Mouse (Mus musculus) thymus, postnatal 36 days (tissue): ENCODE data around the gene Osgin1.

Source experiments
- DNase-seq, 2 experiments: peaks; one replicate each; pipeline ENCODE4 v3.0.0; 2022; ENCODE audit warnings: mixed read lengths in 2 of 2

Gene Osgin1

DNA sequence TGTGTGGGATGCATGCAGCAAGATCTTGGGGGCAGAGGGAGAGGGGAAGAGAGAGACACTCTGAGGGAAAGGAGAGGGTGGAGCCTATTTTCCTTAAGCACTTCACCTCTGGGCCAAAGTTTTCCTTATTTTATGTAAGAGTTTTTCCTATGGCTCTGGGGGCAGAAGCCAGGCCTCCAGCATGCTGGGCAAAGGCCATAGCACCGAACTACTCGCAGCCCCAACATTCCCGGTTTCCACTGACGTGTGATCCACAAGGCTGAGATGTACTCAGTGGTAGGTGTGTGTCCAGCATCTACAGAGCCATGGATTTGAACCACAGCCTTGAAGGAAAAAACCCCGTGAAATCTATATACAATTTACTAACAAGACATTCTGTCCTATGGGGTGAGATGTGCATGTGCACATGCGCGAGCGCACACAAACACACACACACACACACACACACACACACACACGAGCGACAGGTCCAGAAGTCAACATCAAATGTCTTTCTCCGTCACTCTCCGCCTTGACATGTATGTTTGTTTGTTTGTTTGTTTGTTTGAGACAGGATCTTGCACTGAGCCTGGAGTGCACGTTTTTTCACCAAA is at the start of gene Osgin1:
Osgin1 (plus strand) TSS at position 543 of the 593 bp plus-strand sequence.
- DNase-seq = no peak

DNA sequence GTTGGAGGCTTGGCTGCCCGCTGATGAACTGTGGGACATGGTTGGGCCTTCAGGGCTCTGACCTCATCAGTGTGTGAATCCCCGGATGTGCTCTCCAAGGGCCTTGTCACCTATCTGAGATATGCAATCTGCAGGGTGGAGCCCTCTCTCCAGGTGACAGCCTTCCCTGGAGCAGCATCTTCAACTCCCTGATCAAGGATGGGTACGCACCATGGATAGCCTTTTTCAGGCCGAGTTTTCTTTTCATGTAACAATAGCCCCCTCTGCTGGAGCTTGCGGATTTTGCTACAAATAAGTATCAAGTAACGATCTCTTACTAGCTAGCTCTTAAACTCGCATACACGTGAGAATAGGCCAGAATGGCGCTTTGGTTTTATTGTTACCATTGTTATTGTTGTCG is 49.4 kb upstream of the Osgin1 start:
- peak; percentile 22 to 38 for DNase-seq

DNA sequence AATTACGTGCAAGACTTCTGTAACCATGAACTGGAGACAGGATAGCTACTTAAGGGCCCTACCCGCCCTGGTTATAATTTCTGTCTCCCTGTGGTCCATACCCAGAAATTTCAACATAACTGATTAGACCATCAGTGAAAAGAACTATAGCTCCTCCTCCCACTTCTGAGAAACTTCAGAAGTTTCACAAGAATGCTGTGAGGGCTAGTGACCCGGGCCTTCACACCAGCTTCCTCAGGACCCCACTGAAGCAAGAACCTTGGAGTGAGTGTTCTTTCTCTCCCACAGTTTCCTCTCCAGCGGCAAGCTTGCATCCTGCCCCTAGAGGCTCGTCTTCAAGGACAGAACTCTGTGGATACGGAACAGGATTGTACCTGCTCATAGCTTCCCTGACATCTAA is 48.1 kb upstream of the Osgin1 start:
- no peak for DNase-seq

DNA sequence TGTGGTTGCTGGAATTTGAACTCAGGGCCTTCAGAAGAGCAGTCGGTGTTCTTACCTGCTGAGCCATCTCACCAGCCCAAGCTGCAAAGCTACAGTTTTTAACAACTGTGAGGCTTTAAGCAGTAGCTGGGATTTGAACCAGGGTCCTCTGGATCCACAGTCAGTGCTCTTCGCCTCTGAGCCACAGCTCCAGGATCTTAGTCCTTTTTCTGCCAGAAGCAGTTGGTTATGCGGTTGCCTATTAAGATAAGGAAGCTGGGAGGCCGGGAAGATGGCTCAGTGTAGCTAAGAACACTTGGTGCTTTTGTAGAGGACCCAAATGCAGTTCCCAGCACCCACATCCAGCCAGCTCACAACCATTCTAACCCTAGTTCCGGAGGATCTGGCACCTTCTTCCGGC is 46.9 kb upstream of the Osgin1 start:
- DNase-seq = no peak

DNA sequence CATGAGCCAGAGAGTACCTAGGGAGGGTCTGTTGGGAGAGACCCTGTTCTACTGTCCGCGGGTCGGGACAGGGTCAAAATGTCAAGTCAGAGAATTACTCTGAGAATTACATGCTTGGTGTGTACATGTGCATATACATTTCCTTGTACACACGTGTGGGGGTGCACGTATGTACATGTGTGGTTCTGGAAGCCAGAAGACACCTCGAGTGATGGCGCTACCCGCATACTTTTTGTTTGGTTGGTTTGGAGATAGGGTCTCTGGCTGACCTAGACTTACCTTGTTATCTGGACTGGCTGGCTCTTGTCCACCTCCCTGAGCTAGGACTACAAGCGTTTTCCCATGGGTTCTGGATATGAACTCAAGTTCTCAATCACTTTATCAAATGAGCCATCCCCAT is 39.8 kb upstream of the Osgin1 start:
- DNase-seq = no peak

DNA sequence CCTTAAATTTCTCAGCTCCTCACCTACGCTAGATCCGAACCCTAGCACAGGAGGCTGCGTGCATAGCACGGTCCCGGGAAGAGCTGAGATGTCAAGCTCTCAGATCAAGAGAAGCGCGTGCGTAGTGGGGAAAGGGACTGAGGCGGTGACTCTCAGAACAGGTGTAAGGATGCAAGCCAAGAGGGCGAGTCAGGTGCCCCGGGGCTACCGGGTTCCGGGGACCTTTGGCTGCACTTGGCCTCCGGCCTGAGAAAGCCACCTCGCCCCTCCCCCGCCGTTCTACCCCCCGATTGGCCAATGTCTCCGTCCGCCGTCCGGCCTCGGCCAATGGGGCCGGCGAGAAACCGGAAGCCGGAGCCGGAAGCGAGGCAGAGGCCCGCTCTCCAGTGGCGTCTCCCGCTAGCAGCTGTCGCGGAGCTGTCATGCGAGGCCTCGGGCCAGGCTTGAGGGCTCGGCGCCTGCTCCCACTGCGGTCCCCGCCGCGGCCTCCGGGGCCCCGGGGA is 39.3 kb upstream of the Osgin1 start, which contains the start of gene Mlycd:
Mlycd (plus strand) TSS at position 355 of the 503 bp plus-strand sequence.
- peak; percentile 88 to 91 for DNase-seq

DNA sequence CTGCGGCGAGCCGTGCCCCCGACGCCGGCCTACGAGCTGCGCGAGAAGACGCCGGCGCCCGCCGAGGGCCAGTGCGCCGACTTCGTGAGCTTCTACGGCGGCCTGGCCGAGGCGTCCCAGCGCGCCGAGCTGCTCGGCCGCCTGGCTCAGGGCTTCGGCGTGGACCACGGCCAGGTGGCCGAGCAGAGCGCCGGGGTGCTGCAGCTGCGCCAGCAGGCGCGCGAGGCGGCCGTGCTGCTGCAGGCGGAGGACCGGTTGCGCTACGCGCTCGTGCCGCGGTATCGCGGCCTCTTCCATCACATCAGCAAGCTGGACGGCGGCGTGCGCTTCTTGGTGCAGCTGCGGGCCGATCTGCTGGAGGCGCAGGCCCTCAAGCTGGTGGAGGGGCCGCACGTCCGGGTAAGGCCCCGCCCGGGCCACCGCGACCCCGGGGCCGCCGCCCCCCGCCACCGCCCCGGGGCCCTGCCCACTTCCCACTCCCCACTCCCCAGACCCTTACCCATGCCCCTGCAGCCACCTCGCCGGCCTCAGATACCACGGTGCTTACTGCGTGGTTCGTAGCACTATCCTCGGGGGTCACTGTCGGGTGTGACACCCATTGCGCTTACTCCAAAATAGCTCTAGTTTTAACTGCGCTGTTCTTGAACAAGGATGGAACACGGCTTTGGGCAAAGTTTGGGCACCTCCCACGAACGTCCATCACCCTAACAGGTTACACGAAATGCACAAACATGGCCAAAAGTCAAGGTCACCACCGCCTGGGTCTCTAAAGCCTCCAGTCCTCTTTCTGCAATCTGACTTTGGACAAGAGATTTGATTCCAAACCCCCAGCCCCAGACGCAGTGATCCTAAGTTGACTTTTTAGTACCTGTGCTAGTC is 38.6 kb upstream of the Osgin1 start:
- peak; percentile 5 to 41 for DNase-seq

DNA sequence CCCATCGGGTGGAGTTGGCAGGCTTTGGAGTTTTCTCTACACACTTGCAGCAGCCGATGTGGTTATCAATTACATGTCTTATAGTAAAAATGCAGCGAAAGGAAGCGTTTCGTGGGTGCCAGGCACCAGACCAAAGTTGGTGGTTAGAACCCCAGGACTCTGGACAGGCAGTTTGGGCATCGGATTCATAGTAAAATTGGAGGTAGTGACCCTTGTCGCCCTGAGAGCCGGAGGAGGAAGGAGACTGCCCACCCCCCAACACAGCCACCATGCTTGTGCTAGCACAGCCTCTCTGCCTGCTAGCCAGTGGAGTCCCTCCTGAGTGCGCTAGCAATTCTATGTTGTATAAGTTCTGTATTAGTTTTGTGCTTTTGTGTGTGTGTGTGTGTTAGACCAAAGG is 35.4 kb upstream of the Osgin1 start:
- DNase-seq = no peak

DNA sequence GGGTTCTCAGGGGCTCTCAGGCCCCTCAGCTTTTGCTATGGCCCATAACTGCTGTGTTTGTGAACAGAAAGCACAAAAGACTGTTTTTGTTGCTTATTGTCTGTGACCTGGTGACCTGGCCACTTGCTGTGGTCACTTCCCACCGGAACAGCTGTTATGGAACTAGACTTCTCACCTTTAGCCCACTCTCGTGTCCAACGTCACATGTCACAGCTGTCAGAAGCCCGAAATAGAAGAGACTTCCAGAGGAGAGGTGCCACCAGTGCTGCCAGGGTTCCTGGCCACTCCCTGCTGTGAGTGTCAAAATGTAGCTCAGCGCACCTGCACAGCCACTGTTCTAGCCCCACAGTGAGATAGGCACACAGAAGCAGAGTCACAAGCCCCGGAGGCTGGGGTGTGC is 34.7 kb upstream of the Osgin1 start:
- no peak for DNase-seq

DNA sequence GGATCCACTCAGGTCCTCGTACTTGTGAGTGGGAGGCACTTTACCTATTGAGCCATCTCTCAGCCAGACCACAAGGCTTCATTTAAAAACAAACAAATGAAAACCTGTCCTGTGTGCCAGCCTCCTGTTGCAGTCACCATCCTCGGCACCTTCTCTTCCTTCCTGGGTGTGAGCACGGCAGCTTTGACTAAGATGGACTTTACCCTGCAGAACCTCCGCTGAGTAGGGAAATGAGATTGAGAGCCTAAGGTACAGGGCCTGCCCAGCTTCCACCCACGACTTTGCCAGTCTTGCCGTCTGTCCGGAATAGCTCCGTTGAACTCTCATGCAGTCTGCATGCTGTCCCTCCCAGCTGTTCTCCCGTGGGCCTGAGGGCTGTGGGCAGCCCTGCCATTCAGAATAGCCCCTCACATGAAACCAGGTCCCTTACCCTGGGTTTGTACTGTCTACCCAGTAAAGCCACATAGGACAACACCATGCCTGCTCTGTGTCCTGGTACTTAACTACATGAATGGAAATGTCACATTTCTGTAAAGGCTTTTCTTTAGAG is 33.7 kb upstream of the Osgin1 start:
- no peak for DNase-seq

DNA sequence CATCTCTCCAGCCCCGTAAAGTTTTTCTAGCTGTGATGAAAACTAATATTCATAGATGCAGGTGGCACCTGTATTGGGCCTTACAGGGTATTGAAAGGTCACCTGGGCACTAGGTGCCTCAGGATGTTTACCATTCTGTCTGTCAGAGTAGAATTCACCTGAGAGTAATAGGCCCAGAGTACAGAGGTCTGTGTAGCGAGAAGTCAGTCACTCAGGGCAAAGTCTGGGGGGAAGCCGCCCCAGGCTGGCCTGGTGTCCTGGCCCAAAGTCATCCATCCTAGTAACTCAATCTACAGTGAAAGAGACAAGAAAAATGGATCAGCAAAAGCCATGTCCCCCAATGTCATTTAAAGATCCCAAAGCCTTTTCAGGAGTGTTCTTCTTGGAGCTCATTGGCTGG is 33.0 kb upstream of the Osgin1 start:
- DNase-seq = no peak

DNA sequence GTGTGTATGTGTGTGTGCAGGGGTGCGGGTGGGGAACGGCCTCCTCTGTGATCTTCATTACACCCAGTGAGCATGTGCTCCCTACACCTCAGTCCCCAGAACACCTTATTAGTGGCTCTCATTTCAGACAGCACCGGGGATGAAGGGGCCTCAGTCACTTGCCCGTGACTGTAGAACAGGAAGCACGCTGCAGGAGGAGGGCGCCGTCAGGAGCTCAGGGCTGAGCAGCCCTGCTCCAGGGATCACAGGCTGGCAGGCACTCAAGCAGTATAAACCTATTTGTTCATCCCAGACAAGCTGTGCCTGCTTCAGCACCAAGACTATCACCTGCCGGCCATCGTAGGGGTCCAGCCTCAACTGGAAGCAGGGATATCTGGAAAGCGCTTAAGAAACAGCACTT is 30.0 kb upstream of the Osgin1 start:
- DNase-seq = no peak

DNA sequence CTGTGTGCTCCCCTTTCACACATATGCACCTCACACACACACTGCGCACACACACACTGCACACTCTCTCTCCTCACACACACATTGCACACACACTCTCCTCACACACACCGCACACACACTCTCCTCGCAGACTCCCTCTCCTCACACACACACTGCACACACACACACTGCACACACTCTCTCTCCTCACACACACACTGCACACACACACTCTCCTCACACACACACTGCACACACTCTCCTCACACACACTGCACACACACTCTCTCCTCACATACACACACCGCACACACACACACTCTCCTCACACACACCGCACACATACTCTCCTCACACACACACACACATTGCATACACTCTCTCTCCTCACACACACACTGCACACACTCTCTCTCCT is 29.3 kb upstream of the Osgin1 start:
- no peak for DNase-seq

DNA sequence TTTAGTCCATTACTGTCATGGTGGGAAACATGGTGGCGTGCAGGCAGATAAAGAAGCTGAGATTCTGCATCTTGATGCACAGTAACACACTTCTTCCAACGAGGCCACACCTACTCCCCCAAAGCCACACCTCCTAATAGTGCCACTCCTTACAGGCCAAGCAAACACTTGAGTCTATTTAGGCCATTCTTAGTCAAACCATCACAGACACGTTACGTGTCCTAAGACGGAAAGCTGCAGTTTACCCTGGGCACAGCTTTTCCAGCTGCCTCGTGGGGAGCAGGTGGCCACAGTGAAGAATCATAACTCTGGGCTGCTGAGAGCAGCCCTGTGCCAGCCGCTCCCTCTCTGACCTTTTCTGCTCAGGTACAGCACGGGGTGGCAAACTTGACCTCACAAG is 25.6 kb upstream of the Osgin1 start:
- no peak for DNase-seq

DNA sequence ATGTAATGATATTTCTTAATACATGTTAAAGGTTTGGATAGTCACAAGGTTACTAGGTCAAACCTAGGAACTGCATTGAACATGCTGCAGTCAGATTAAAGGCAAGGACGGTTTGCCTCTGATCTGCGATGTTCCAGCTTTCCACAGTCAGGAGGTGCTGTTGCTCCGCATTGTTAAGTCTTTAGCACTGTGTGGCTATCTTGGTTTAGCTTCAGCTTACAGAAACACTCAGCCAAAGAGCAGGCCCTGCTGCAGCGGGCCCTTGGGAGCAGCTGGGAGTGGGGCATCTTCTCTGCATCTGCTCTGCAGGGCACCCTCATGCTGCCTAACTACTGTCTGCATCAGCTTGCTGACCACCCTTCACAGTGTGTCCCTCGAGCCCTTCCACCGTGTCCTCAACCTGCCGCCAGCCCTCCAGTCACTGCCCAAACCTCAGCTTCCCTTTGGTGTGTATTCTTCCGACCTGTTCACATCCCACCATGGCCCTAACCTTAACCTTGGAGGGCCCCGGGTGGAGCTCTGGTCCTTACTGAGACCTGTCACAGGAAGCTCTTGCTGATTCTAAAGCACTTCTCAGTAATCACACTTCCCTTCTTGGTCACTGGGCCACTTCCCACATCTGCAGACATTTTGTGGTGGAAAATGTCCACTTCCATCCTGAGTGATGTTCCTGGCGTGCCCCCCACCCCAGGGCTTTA is 21.7 kb upstream of the Osgin1 start:
- DNase-seq = no peak

DNA sequence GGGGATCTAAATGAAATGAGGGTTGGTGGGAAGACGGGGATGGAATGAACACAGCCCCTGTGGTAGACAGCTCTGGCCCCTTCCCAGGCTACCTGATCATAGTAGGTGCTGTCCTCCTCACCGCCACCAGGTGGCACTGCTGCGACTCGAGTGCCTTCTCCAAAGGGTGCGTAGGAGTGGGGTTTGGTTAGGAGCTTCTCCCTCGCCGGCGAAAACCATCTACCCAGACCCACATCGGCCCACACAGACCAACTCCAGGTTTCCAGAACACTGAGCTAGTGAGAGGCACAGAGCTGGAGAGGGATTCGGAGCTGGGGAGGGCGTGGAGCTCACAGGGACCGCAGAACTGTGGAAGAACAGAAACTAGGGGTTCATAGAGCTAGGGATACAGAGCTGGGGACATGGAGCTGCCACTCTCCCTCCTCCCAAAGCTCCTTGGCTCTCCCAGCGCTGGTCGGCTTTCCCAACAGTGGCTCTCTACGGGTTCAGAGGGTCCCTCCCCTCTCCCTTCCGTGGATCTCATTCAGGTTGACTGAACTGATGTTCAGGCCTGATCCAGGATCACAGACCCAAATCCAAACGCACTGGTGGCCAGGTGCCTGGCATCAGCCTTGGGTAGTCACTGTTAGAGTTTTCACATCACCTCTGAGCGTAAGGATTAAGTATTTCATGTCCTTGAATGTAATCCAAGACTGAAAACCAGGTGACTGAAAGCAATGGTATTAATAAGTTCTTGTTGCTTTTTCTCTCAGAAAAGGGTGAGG is 21.0 kb upstream of the Osgin1 start:
- peak; percentile 77 to 79 for DNase-seq

DNA sequence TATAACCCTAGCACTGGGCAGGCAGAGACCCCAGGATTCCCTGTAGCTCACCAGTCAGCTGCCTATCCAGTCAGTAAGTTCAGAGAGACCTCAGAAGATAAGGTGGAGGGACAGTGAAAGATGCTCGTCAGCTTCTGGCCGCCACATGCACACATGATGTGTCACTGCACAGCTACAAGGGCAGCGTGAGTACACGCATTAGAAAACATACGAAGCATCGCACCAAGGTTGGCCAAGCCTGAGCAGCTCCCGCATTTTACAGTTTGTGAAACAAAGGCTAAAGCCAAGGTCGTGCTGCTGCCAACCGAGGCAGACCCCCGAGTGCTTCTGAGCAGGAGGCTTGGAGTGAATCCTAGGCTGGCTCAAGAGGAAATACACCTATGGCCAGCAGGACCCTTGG is 20.3 kb upstream of the Osgin1 start:
- no peak for DNase-seq

DNA sequence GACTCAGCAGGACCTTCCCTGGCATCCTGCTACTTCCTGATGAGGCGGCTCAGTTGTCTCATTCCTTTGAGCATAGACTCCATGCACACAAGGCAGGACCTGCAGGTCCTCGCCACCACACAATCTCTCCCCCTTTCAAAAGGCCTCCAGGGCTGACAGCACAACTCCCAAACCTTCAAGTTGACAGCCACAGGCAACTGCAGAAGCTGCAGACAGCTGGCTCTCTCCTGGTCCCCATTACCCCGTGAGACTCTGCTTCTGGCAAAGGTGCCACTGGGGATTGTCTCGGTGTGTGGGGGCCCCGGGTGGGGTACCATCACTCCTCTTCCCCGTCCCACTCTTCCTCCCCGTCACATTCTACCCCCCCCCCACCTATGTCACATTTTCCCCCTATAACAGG is 13.6 kb upstream of the Osgin1 start:
- DNase-seq = no peak

DNA sequence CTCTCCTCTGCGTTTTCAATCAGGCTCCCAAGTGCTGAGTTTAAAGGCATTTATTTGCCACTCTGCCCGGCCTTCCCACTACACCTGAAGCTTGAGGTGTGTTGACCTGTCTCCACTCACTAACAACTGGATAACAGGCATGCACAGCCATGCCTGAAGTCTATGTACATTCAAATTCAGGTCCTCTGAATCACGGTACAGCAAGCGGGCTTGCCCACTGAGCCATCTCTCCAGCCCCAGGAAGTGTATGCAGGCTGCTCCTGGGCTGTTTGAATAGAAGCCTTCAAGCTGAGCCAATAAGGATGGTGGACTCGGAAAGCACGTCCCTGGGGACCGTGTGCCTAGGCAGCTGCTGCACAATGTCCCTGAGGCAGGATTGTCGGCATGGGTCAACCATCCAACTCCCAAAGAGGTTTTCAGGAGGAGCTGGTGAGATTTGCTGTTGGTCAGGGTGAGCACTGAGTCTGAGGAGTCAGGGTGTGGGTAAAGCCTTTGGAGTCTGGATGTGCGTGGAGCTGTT is 12.3 kb upstream of the Osgin1 start:
- DNase-seq = no peak

DNA sequence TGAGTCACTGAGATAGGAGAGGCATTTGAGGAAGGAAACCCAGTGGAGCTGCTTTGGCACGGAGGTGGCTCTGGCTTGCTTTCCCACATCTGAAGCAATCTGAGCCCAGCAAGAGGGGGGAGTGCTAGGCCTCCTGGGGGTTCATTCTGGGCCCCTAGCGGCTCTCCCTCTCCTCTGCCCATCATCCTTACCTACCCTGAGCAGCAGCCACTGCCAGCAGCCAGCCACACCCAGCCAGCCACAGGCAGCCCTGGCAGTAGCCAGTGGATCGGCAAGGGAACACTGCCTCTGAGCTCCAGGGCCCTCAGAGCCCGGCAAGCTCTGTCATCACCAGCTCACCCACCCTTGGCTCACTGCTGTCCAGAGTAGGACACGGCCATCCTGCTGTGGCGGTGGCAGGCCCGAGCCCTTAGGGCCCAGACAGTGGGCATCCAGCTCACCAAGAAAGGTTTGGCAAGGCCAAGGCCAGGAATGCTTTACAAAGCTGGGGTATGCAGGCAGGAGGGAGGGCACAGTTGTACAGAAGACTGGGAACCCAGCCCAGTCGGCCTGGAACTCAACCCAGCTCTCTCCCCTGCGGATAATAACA is 11.7 kb upstream of the Osgin1 start:
- peak in 1 of 2 experiments; percentile 33 for DNase-seq

DNA sequence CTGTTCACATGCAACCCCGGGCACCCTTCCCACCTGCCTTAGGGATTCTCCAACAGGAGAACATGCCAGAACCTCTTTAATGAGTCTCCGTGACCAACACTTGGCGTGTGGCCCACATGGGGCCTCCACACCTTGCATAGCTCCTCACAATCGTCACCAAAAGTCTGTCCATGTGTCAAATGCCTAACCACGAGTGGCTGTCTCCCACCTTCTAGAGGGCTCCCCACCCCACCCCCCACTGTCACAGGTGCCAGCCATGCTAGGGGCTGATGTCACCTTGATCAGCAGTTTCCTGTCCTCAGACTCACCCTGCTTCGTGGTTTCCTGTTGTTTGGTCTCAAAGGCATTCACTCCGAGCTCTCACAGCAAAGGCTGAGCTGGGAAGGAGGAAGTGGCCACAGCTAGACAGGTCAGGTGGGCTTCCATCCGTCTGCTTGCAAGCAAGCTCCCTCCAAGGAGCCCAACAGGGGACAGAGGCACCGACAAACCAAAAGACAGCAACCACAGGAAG is 10.2 kb upstream of the Osgin1 start:
- DNase-seq = peak; percentile 83 to 90
